Mouse (Mus musculus): ENCODE data around the gene Pramel6.

DNA sequence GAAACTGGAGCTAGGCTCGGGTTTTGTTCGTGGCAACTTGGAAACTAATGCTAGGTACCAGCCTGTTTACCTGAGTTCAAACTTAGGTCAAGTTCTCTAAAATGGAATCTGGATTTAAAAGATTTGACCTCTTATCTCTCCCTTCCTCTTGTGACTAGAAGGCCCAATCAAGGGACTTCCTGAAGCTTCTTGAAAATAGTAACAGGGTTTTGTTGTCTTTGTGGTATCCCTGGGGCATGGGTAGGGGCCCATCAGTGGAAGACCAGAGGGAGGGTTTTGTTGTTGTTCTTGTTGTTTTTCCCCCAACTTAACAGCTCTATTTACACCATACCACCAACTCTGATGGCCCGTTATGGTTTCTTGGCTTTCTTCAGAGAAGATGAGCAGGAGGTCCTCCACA lies 10.2 kb downstream of the Pramel6 start:
- TF ChIP-seq CTCF (IDR thresholded peaks at IDR 0.05; ENCODE audit: borderline replicate concordance, control insufficient read depth, extremely low read depth, insufficient read depth, low read length, poor library complexity) (no peak), POLR2A (IDR thresholded peaks at IDR 0.05; ENCODE audit: control insufficient read depth, extremely low read depth, insufficient read depth, low read length, poor library complexity) (no peak)

Measured in thymus, adult 2 months (tissue).